Mouse (Mus musculus): Measurements from ENCODE around the gene Bcl11b.

Gene Bcl11b

GRCm38 (mm10) chr12:107930611-107931350 lies 72.6 kb downstream of the Bcl11b start:
- peak; percentile 65 for DNase-seq

GRCm38 (mm10) chr12:107928905-107929304 lies 74.5 kb downstream of the Bcl11b start:
- peak; percentile 31 for DNase-seq

GRCm38 (mm10) chr12:107928464-107928901 lies 74.9 kb downstream of the Bcl11b start:
- DNase-seq, result no peak

- no peak for DNase-seq
Measured at GRCm38 (mm10) chr12:107927961-107928431, 75.4 kb downstream of the Bcl11b start.

GRCm38 (mm10) chr12:107926074-107926855 lies 77.1 kb downstream of the Bcl11b start:
- no peak for DNase-seq

GRCm38 (mm10) chr12:107924696-107925095 lies 78.7 kb downstream of the Bcl11b start:
- no peak for DNase-seq

GRCm38 (mm10) chr12:107923963-107924362 lies 79.4 kb downstream of the Bcl11b start:
- no peak for DNase-seq

GRCm38 (mm10) chr12:107922180-107922579 lies 81.2 kb downstream of the Bcl11b start:
- no peak for DNase-seq

- no peak for DNase-seq
Measured at GRCm38 (mm10) chr12:107921566-107921965, 81.8 kb downstream of the Bcl11b start.

GRCm38 (mm10) chr12:107921154-107921553 lies 82.2 kb downstream of the Bcl11b start:
- no peak for DNase-seq

- no peak for DNase-seq
Measured at GRCm38 (mm10) chr12:107920716-107921115, 82.7 kb downstream of the Bcl11b start.

GRCm38 (mm10) chr12:107920076-107920475 lies 83.3 kb downstream of the Bcl11b start:
- no peak for DNase-seq

- DNase-seq, result no peak
Measured at GRCm38 (mm10) chr12:107918779-107919178, 84.6 kb downstream of the Bcl11b start.

- DNase-seq, result no peak
Measured at GRCm38 (mm10) chr12:107916008-107916407, 87.4 kb downstream of the Bcl11b start.

GRCm38 (mm10) chr12:107915396-107915795 lies 88.0 kb downstream of the Bcl11b start:
- no peak for DNase-seq

- no peak for DNase-seq
Measured at GRCm38 (mm10) chr12:107908826-107909225, 94.6 kb downstream of the Bcl11b start.

- DNase-seq, result no peak
Measured at GRCm38 (mm10) chr12:107905333-107905732, 98.1 kb downstream of the Bcl11b start.

- DNase-seq, result no peak
Measured at GRCm38 (mm10) chr12:107904457-107904856, 98.9 kb downstream of the Bcl11b start.

GRCm38 (mm10) chr12:107903949-107904348 lies 99.5 kb downstream of the Bcl11b start:
- DNase-seq, result no peak

GRCm38 (mm10) chr12:107891449-107891848 lies 112.0 kb downstream of the Bcl11b start:
- DNase-seq, result no peak

GRCm38 (mm10) chr12:107890326-107890725 lies 113.1 kb downstream of the Bcl11b start:
- no peak for DNase-seq

GRCm38 (mm10) chr12:107889841-107890240 lies 113.6 kb downstream of the Bcl11b start:
- DNase-seq, result no peak

GRCm38 (mm10) chr12:107888646-107889045 lies 114.8 kb downstream of the Bcl11b start:
- DNase-seq, result no peak

GRCm38 (mm10) chr12:107888049-107888448 lies 115.4 kb downstream of the Bcl11b start:
- no peak for DNase-seq

Data from kidney, adult 11 months (tissue).